Mouse (Mus musculus) brain, adult 2 months (tissue): ENCODE measurements around the gene Lpp.

Experiments used
- DNase-seq: peaks from one replicate; pipeline ENCODE4 v3.0.0; 2011; ENCODE audit warnings: low read depth, low spot score

The Lpp gene

DNA sequence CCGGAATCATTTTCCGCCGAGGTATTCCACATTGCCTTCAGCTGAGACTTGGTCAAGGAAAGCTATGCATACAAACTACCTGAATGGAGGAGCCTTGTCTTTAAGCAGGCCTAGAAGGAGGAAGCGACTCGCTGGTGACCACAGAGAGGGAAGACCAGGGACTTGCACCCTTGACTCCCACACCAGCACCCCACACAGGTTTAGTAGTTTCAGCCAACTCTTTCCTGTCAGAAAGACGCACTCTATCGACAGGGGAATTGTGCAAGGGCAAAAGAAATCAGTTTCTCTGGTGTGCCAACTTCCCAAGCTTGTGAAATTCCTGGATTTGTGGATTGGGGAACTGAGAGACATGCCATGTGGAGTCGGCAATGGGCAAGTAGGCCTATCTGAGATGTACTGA is 647.9 kb downstream of the Lpp start:
- DNase-seq, result no peak

DNA sequence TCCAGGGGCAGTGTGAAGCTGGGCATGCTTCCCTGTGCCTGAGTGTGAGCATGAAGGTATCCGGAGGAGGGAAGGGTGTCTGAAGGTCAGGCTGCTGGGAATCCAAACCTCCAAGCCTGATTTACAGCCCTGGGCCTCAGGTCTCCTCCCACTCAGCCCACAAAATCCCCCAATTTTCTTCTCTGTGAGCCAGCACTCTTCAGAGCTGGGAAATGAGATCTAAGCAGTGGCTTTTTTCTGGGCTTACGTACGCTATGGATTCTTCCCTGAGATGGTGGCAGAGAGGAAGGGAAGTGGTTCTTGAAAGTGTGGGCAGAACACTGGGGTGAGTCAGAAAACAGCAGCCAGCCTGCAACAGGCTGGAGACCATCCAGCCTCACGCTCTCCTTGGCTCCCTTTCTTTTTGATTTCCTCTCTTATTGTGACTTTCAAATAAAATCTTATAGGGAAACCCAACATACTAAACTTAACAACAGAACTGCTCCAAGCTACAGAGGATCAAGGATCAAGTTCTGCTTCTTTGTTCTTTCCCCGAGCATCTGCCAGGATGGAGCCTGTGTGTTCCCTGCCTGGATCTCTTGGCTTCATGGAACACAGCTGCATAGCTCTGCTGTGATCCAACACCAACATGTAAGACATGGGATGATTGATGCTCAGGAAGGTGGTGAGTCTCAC is 648.7 kb downstream of the Lpp start:
- DNase-seq, result peak; percentile 85
